Mouse (Mus musculus) bone marrow macrophage, adult 2 months (primary cell): ENCODE data around the gene AU040320. TPM values are rescaled to one million over a fixed set of nuclear protein-coding genes. Genes with fewer than 3 reads are reported as not detected.

Source experiments
- H3K27ac ChIP-seq: 2 replicates; pipeline ENCODE4 v1.5.1; 2012; ENCODE audit warnings: low read depth, low read length; ENCODE audit not compliant: insufficient read depth
- H3K4me1 ChIP-seq: 2 replicates; pipeline ENCODE4 v1.6.1; 2012; ENCODE audit warnings: low read length; ENCODE audit not compliant: control insufficient read depth, insufficient read depth
- H3K4me3 ChIP-seq: 2 replicates; pipeline ENCODE4 v1.5.1; 2012; ENCODE audit warnings: mild to moderate bottlenecking, low read length, moderate library complexity; ENCODE audit not compliant: insufficient read depth
- CTCF ChIP-seq: IDR thresholded peaks from 2 replicates; pipeline ENCODE4 v1.5.1; 2012; ENCODE audit warnings: low read depth, mild to moderate bottlenecking, low read length, moderate library complexity
- POLR2A ChIP-seq: IDR thresholded peaks from 2 replicates; pipeline ENCODE4 v1.6.1; 2012; ENCODE audit warnings: mild to moderate bottlenecking, low read depth, low read length, borderline replicate concordance
- polyA plus RNA-seq: library from polyadenylated mRNA; stranded (reverse); fragments of >200 nt; gene quantifications from 2 replicates; pipeline ENCODE4 v1.2.4, GENCODE M21; 2012; ENCODE audit not compliant: missing spikeins, insufficient read depth, insufficient read length

Gene AU040320
- polyA plus RNA-seq, 1 experiment = 25.3 TPM

DNA sequence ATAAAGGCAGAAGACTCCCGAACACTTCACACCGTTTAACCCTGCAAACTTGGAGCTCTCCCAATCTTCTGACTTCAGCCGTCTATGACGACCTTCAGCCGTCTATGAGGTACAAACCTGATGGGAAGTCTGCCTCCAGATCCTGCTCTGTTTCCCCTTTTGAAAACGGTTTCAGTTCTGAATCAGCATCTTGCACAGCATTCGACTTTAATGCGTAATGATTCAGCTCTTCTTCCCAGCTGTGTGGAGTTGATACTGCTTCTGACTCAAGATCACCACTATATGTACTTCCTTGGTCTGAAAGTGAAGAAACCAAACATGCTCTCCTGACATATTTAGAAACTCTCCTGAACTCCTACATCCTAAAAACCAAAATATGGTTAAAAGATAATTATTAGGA, 136.5 kb downstream of the AU040320 start:
- no peak overlapping the region for H3K4me3 ChIP-seq
- TF ChIP-seq POLR2A (no peak), CTCF (no peak)
- no peak overlapping the region for H3K27ac ChIP-seq
- peaks cover 7% of the 10 kb centered on the region for H3K4me1 ChIP-seq

Other genes starting within 250 kb of the AU040320 start
- 22.8 and 23.2 TPM in 2 replicates for gene Ago4, start 220.1 kb upstream of the AU040320 start, polyA plus RNA-seq
- 11.7 and 13.2 TPM in 2 replicates for gene Clspn, start 196.6 kb upstream of the AU040320 start, polyA plus RNA-seq
- 11.7 and 13.0 TPM in 2 replicates for gene 5730409E04Rik, start 143.7 kb upstream of the AU040320 start, polyA plus RNA-seq
- gene Psmb2, start 75.9 kb upstream of the AU040320 start, polyA plus RNA-seq = 171 and 182 TPM in 2 replicates
- not detected in 2 replicates for gene Tfap2e, start 17.3 kb upstream of the AU040320 start, polyA plus RNA-seq
- 10.8 and 13.1 TPM in 2 replicates for gene Ncdn, start 106 bp upstream of the AU040320 start, polyA plus RNA-seq
- 18.5 and 18.9 TPM in 2 replicates for gene Zmym4, start 214.6 kb downstream of the AU040320 start, polyA plus RNA-seq